8 mouse cellular contexts compared by ENCODE assay signal in genomic region chr6:90422565-90422964, GRCm38 (mm10). TPM values are rescaled to one million over a fixed set of nuclear protein-coding genes. Genes with fewer than 3 reads are reported as not detected.
A peak's percentile ranks its signal among the peaks of the same experiment; 100 is the strongest.
DNase-seq lines count a peak whose midpoint lies in the region; ATAC-seq and TF ChIP-seq lines count a peak whose summit lies in the region.

No protein-coding gene starts in this region.

- H3K4me3 ChIP-seq in forebrain, embryonic 10.5 days: peak overlapping the region; percentile 42
- H3K4me3 ChIP-seq in heart, embryonic 15.5 days: peak overlapping the region; percentile 29
- H3K4me3 ChIP-seq in liver, embryonic 13.5 days (replicated peaks): no peak overlapping the region
- H3K4me3 ChIP-seq in neural tube, embryonic 11.5 days (ENCODE audit: low read depth, low read length): no peak overlapping the region

- H3K4me2 ChIP-seq in heart, embryonic 15.5 days: peak overlapping the region; percentile 57
- peak overlapping the region; percentile 45 for H3K4me2 ChIP-seq in liver, embryonic 13.5 days
- peak overlapping the region; percentile 29 for H3K4me2 ChIP-seq in neural tube, embryonic 11.5 days (ENCODE audit: low read depth)

- H3K36me3 ChIP-seq in forebrain, embryonic 10.5 days (replicated peaks): no peaks in the 10 kb centered on the region
- no peaks in the 10 kb centered on the region for H3K36me3 ChIP-seq in heart, embryonic 15.5 days
- H3K36me3 ChIP-seq in liver, embryonic 13.5 days: no peaks in the 10 kb centered on the region
- H3K36me3 ChIP-seq in neural tube, embryonic 11.5 days (ENCODE audit: control insufficient read depth, insufficient read depth, low read length): no peaks in the 10 kb centered on the region

- peaks cover 36% of the 10 kb centered on the region for H3K27me3 ChIP-seq in forebrain, embryonic 10.5 days (ENCODE audit: poor library complexity, severe bottlenecking)
- H3K27me3 ChIP-seq in heart, embryonic 15.5 days: peaks cover 14% of the 10 kb centered on the region
- H3K27me3 ChIP-seq in liver, embryonic 13.5 days: peaks cover 11% of the 10 kb centered on the region
- no peaks in the 10 kb centered on the region for H3K27me3 ChIP-seq in neural tube, embryonic 11.5 days (ENCODE audit: control insufficient read depth, insufficient read depth, low read length)

- no peak overlapping the region for H3K9ac ChIP-seq in heart, embryonic 15.5 days
- no peak overlapping the region for H3K9ac ChIP-seq in liver, embryonic 13.5 days
- H3K9ac ChIP-seq in neural tube, embryonic 11.5 days (ENCODE audit: low read length): peak overlapping the region; percentile 27; the same call in 1 of the 2 replicates

- peak overlapping the region; percentile 64; the same call in 1 of the 2 replicates for H3K27ac ChIP-seq in forebrain, embryonic 10.5 days
- no peak overlapping the region for H3K27ac ChIP-seq in heart, embryonic 15.5 days
- H3K27ac ChIP-seq in liver, embryonic 13.5 days: no peak overlapping the region
- no peak overlapping the region for H3K27ac ChIP-seq in neural tube, embryonic 11.5 days (ENCODE audit: low read depth, low read length)

- TF ChIP-seq POLR2A in brain, embryonic 14.5 days (IDR thresholded peaks at IDR 0.05; ENCODE audit: borderline replicate concordance, extremely low read depth, insufficient read depth, insufficient read length, poor library complexity, severe bottlenecking): no peak

- no peaks in the 10 kb centered on the region for H3K9me3 ChIP-seq in forebrain, embryonic 10.5 days
- no peaks in the 10 kb centered on the region for H3K9me3 ChIP-seq in heart, embryonic 15.5 days (replicated peaks)
- no peaks in the 10 kb centered on the region for H3K9me3 ChIP-seq in liver, embryonic 13.5 days (replicated peaks)
- no peaks in the 10 kb centered on the region for H3K9me3 ChIP-seq in neural tube, embryonic 11.5 days (ENCODE audit: control insufficient read depth, low read length)

- peak; percentile 85 for ATAC-seq in heart, embryonic 15.5 days (replicated peaks; ENCODE audit: insufficient number of reproducible peaks, insufficient read depth, low FRiP score, low read depth)
- ATAC-seq in liver, embryonic 13.5 days (ENCODE audit: low read depth): peak; percentile 77
- ATAC-seq in neural tube, embryonic 11.5 days (ENCODE audit: insufficient read depth, low FRiP score, low TSS enrichment): peak; percentile 86

- DNase-seq in CD4-positive, CD25-positive, alpha-beta regulatory T cell, adult 2 months (ENCODE audit: low read depth, low spot score): peak; percentile 82
- DNase-seq in brain, embryonic 14.5 days (ENCODE audit: low read depth): peak; percentile 94
- DNase-seq in forebrain, embryonic 10.5 days (ENCODE audit: extremely low spot score, low spot score): peak; percentile 85
- peak; percentile 89 for DNase-seq in kidney, postnatal 14 days
- peak; percentile 58 for DNase-seq in liver, embryonic 13.5 days
- DNase-seq in neural tube, embryonic 11.5 days (ENCODE audit: low spot score): peak; percentile 88
- DNase-seq in telencephalon, adult 2 months (ENCODE audit: low read depth, low spot score): peak; percentile 46

- peaks cover 14% of the 10 kb centered on the region for H3K4me1 ChIP-seq in forebrain, embryonic 10.5 days
- H3K4me1 ChIP-seq in heart, embryonic 15.5 days (replicated peaks): peaks cover 7% of the 10 kb centered on the region; the same call in 1 of the 2 replicates
- peaks cover 7% of the 10 kb centered on the region for H3K4me1 ChIP-seq in liver, embryonic 13.5 days (replicated peaks)
- H3K4me1 ChIP-seq in neural tube, embryonic 11.5 days (ENCODE audit: control insufficient read depth, insufficient read depth, low read length): no peaks in the 10 kb centered on the region

- 5% methylated on average over 14 of the region's 14 CpGs for WGBS in forebrain, embryonic 10.5 days
- WGBS in heart, embryonic 15.5 days: 8% methylated on average over 14 of the region's 14 CpGs
- 6% methylated on average over 14 of the region's 14 CpGs for WGBS in liver, embryonic 13.5 days (ENCODE audit: insufficient replicate concordance)
- WGBS in neural tube, embryonic 11.5 days: 4% methylated on average over 14 of the region's 14 CpGs

- peak; percentile 97 for TF ChIP-seq CTCF in brain, embryonic 14.5 days (IDR thresholded peaks at IDR 0.05; ENCODE audit: borderline replicate concordance, extremely low read depth, insufficient read depth, insufficient read length)

RNA-seq across cellular contexts. Expression of gene Cfap100, which starts 6.0 kb away (rescaled TPM):
- 10.1 and 12.7 TPM in 2 replicates for polyA plus RNA-seq in brain, embryonic 14.5 days (2012; rRNA removed)
- polyA plus RNA-seq in forebrain, embryonic 10.5 days (2016; fragmentation: Nextera tagmentation; extraction: Ambion mirVana): 0.98 and 1.2 TPM in 2 replicates
- 0.32 and 0.42 TPM in 2 replicates for polyA plus RNA-seq in heart, embryonic 15.5 days (2015; fragmentation: Nextera tagmentation; extraction: Ambion mirVana)
- polyA plus RNA-seq in liver, embryonic 13.5 days (2015; fragmentation: Nextera tagmentation; extraction: Ambion mirVana): 0.22 TPM in 1 of 2 replicates, not detected in the other
- polyA plus RNA-seq in neural tube, embryonic 11.5 days (2014; fragmentation: Nextera tagmentation; extraction: Ambion mirVana): 0.96 and 1.2 TPM in 2 replicates

RNA-seq across cellular contexts. Expression of gene Klf15, which starts 39.8 kb away (rescaled TPM):
- 11.8 and 12.6 TPM in 2 replicates for polyA plus RNA-seq in brain, embryonic 14.5 days (2012; rRNA removed)
- 5.5 and 5.6 TPM in 2 replicates for polyA plus RNA-seq in forebrain, embryonic 10.5 days (2016; fragmentation: Nextera tagmentation; extraction: Ambion mirVana)
- polyA plus RNA-seq in heart, embryonic 15.5 days (2015; fragmentation: Nextera tagmentation; extraction: Ambion mirVana): 22.5 and 22.8 TPM in 2 replicates
- 7.8 and 9.1 TPM in 2 replicates for polyA plus RNA-seq in liver, embryonic 13.5 days (2015; fragmentation: Nextera tagmentation; extraction: Ambion mirVana)
- polyA plus RNA-seq in neural tube, embryonic 11.5 days (2014; fragmentation: Nextera tagmentation; extraction: Ambion mirVana): 3.1 and 3.2 TPM in 2 replicates

RNA-seq across cellular contexts. Expression of gene Zxdc, which starts 53.3 kb away (rescaled TPM):
- polyA plus RNA-seq in brain, embryonic 14.5 days (2012; rRNA removed): 22.9 and 24.0 TPM in 2 replicates
- polyA plus RNA-seq in forebrain, embryonic 10.5 days (2016; fragmentation: Nextera tagmentation; extraction: Ambion mirVana): 5.5 and 6.3 TPM in 2 replicates
- 5.5 and 8.1 TPM in 2 replicates for polyA plus RNA-seq in heart, embryonic 15.5 days (2015; fragmentation: Nextera tagmentation; extraction: Ambion mirVana)
- polyA plus RNA-seq in liver, embryonic 13.5 days (2015; fragmentation: Nextera tagmentation; extraction: Ambion mirVana): 2.6 and 2.7 TPM in 2 replicates
- 11.5 and 15.1 TPM in 2 replicates for polyA plus RNA-seq in neural tube, embryonic 11.5 days (2014; fragmentation: Nextera tagmentation; extraction: Ambion mirVana)

Comparison
In these comparisons a context has a peak if more than half of its experiments do, and no peak if none do; other contexts are left out.
1. H3K4me3 ChIP-seq: peak in forebrain, embryonic 10.5 days (single experiment) and heart, embryonic 15.5 days (single experiment); none in liver, embryonic 13.5 days (single experiment) and neural tube, embryonic 11.5 days (single experiment).
2. Peak in every context shown above with its lines, with median percentiles within 50 percentile points of each other: DNase-seq, ATAC-seq and H3K4me2 ChIP-seq.